8 mouse cellular contexts compared by ENCODE assay signal in genomic region chr6:134035490-134036405, GRCm38 (mm10). TPM values are rescaled to one million over a fixed set of nuclear protein-coding genes. Genes with fewer than 3 reads are reported as not detected.
DNase-seq lines count a peak whose midpoint lies in the region; ATAC-seq and TF ChIP-seq lines count a peak whose summit lies in the region.

Gene Etv6, plus strand, starts transcription at chr6:134035700.

- WGBS in hindbrain, embryonic 10.5 days = under 1% methylated on average over 78 of the region's 78 CpGs

- ATAC-seq in Patski = peak; percentile 64

- H3K27me3 ChIP-seq in Patski = no peaks in the 10 kb centered on the region
- peaks cover 4% of the 10 kb centered on the region; the same call in 1 of the 2 replicates for H3K27me3 ChIP-seq in hindbrain, embryonic 10.5 days (ENCODE audit: insufficient read depth, poor library complexity, severe bottlenecking)

- peak within 1 kb of the TSS; percentile 100 for H3K27ac ChIP-seq in hindbrain, embryonic 10.5 days

- no peak for TF ChIP-seq CTCF in Patski (IDR thresholded peaks at IDR 0.05)

- POLR2A ChIA-PET in Patski (lab: Charles Lee) = interaction anchor here (0.5 to 1.1 kb wide), 7 partner anchors 9 to 285 kb away, joined by 3 to 5 read pairs (median 3); no protein-coding TSS in a partner anchor

- peaks cover 5% of the 10 kb centered on the region; the same call in 1 of the 2 replicates for H3K36me3 ChIP-seq in hindbrain, embryonic 10.5 days

- peak; percentile 65 for DNase-seq in Patski (ENCODE audit: low read depth, low spot score)
- DNase-seq in cerebellum, adult 9-11 months = peak; percentile 78
- DNase-seq in frontal cortex, adult 2 months (ENCODE audit: extremely low spot score in 1 of 2, low spot score in 1 of 2) = peak; percentile 69 to 82
- peak; percentile 77 for DNase-seq in hindbrain, embryonic 10.5 days (ENCODE audit: low spot score)
- DNase-seq in layer of hippocampus, postnatal 25 days (ENCODE audit: extremely low spot score in 1 of 2, low spot score in 1 of 2) = peak; percentile 45 to 64
- DNase-seq in lung, postnatal 14 days = peak; percentile 80
- peak; percentile 82 for DNase-seq in retina, embryonic 14.5 days (ENCODE audit: low spot score)
- peak; percentile 71 to 74 for DNase-seq in thymus, postnatal 36 days

- in situ Hi-C loops in Patski (cut with MboI; ENCODE audit: low pct_unique_long_range_greater_than_20kb) = no loop called here

- H3K9me3 ChIP-seq in hindbrain, embryonic 10.5 days = no peaks in the 10 kb centered on the region

- CTCF ChIA-PET in Patski (lab: Charles Lee) = no interaction called here

- H3K4me3 ChIP-seq in hindbrain, embryonic 10.5 days = peak within 1 kb of the TSS; percentile 83

- H3K4me1 ChIP-seq in hindbrain, embryonic 10.5 days (replicated peaks) = peaks cover 45% of the 10 kb centered on the region

RNA-seq across cellular contexts. Expression of gene Etv6, which starts in this region (rescaled TPM):
- polyA plus RNA-seq in Patski (2021) = 23.5 TPM
- polyA plus RNA-seq in frontal cortex, adult 2 months (2012; rRNA removed) = 9.1 and 10.4 TPM in 2 replicates
- polyA plus RNA-seq in hindbrain, embryonic 10.5 days (2016; fragmentation: Nextera tagmentation; extraction: Ambion mirVana) = 12.1 and 14.6 TPM in 2 replicates
- total RNA-seq in layer of hippocampus, postnatal 25 days (2021) = 10 to 100 TPM in 1 of 2 experiments, 1 to 10 TPM in 1; 9.2 to 10.3 TPM

Comparison
In these comparisons a context has a peak if more than half of its experiments do, and no peak if none do; other contexts are left out.
1. Peak in every context shown above with its lines: DNase-seq, ATAC-seq, H3K4me3 ChIP-seq and H3K27ac ChIP-seq.